Mouse (Mus musculus): Measurements from ENCODE around the gene Ppp1r3d. TPM values are rescaled to one million over a fixed set of nuclear protein-coding genes. Genes with fewer than 3 reads are reported as not detected.
A peak's percentile ranks its signal among the peaks of the same experiment; 100 is the strongest.

Gene Ppp1r3d
- polyA plus RNA-seq, 1 experiment: 5.2 TPM

DNA sequence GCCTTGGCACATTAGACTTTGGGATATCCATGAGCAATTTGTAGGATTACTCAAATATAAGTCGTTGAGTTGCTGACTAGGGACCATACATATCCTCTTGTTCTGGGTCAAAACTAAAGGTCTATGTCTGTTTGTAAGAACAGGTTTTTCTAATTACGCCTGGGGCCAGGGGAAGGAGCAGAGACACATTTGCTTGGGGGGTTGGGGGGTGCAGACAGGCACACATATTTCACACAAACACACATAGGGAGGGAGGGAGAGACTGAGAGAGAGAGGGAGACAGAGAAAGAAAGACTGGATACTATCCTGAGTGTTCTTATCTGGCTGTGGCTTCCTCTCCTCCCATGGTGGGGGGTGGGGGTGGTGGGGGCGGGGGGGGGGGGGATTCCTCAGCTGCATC is 7.9 kb upstream of the Ppp1r3d start:
- Histone ChIP-seq H3K4me1 (ENCODE audit: control insufficient read depth, insufficient read depth, low read length) (no peaks in the 10 kb centered on the region; the same call in 1 of the 2 replicates), H3K4me3 (replicated peaks; ENCODE audit: control insufficient read depth, low read depth, low read length) (no peak overlapping the region), H3K27ac (ENCODE audit: control insufficient read depth, insufficient read depth, low read depth, low read length, poor library complexity) (no peak overlapping the region)
- WGBS: 53% methylated on average over 3 of the region's 3 CpGs
- TF ChIP-seq POLR2A (IDR thresholded peaks at IDR 0.05; ENCODE audit: borderline replicate concordance, control insufficient read depth, low read depth, low read length): no peak

- Histone ChIP-seq H3K27ac (ENCODE audit: control insufficient read depth, insufficient read depth, low read depth, low read length, poor library complexity) (no peak overlapping the region), H3K4me1 (ENCODE audit: control insufficient read depth, insufficient read depth, low read length) (no peaks in the 10 kb centered on the region; the same call in 1 of the 2 replicates), H3K4me3 (replicated peaks; ENCODE audit: control insufficient read depth, low read depth, low read length) (no peak overlapping the region)
- 83% methylated on average over 6 of the region's 6 CpGs for WGBS
- TF ChIP-seq POLR2A (IDR thresholded peaks at IDR 0.05; ENCODE audit: borderline replicate concordance, control insufficient read depth, low read depth, low read length) (no peak), CTCF (IDR thresholded peaks at IDR 0.05; ENCODE audit: control insufficient read depth, insufficient read depth, low read length) (no peak)
Measured at GRCm38 (mm10) chr2:178421603-178422002, 7.3 kb upstream of the Ppp1r3d start.

DNA sequence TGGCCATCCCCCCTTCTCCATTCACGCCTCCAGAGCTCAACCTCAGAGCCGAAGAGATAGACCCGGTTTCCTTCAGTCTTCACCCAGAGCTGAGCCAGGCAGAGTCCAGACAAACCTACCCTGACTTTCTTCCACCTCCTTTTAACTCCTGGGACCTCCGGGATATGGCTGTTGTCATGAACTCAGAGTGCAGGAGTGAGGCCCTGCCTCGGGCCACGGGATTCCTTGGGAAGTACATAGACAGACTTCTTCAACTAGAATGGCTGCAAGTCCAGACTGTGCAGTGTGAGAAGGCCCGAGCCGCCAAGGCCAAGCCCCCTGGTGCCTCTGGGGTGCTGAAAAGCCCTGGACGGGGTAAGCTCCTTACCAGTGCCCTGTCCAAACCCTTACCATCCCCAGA is 6.3 kb upstream of the Ppp1r3d start:
- TF ChIP-seq POLR2A (IDR thresholded peaks at IDR 0.05; ENCODE audit: borderline replicate concordance, control insufficient read depth, low read depth, low read length) (no peak), CTCF (IDR thresholded peaks at IDR 0.05; ENCODE audit: control insufficient read depth, insufficient read depth, low read length) (no peak)
- Histone ChIP-seq H3K27ac (ENCODE audit: control insufficient read depth, insufficient read depth, low read depth, low read length, poor library complexity) (no peak overlapping the region), H3K4me3 (replicated peaks; ENCODE audit: control insufficient read depth, low read depth, low read length) (no peak overlapping the region), H3K4me1 (ENCODE audit: control insufficient read depth, insufficient read depth, low read length) (no peaks in the 10 kb centered on the region; the same call in 1 of the 2 replicates)
- 81% methylated on average over 9 of the region's 9 CpGs for WGBS

DNA sequence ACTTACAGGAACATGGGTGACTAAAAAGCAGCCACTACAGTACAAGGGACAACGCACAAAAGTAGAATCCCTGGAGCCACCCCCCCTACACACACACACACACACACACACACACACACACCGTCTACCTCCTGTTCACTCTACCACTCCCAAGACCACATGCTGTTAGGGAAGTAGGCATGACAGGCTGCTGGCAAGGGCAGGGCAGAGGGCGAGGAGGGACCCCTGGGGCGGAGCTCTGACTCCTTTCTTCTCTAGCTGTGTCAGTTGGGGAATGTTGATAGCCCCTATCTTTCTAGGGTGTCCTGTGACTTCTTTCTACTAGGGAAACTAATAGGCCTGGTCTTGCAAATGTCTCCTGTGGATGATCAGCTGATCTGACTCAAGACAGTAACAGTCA is 2.7 kb upstream of the Ppp1r3d start:
- Histone ChIP-seq H3K27ac (ENCODE audit: control insufficient read depth, insufficient read depth, low read depth, low read length, poor library complexity) (peak overlapping the region; percentile 68), H3K4me1 (ENCODE audit: control insufficient read depth, insufficient read depth, low read length) (peaks cover 2% of the 10 kb centered on the region), H3K4me3 (replicated peaks; ENCODE audit: control insufficient read depth, low read depth, low read length) (no peak overlapping the region)
- 28% methylated on average over 4 of the region's 4 CpGs for WGBS
- TF ChIP-seq CTCF (IDR thresholded peaks at IDR 0.05; ENCODE audit: control insufficient read depth, insufficient read depth, low read length) (no peak), POLR2A (IDR thresholded peaks at IDR 0.05; ENCODE audit: borderline replicate concordance, control insufficient read depth, low read depth, low read length) (no peak)

DNA sequence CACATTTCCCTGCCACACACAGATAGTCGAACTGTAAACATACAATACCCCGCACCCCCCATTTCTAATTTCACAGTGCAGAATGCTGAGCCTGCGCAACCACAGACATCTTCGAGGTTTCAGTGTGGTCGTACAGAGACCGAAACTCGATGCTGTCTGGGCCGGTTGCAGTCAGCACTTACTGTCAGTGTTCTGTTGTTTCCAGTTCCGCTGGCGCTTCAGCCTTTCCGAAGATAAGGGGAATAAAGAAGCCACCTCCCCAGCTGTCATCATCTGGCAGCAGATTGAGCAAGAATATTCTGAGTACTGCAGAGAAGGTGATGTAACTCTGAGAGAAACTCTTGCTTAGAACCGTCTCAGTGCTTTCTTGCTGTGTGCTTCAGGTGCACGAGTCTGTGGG is 2.2 kb upstream of the Ppp1r3d start:
- TF ChIP-seq POLR2A (IDR thresholded peaks at IDR 0.05; ENCODE audit: borderline replicate concordance, control insufficient read depth, low read depth, low read length): no peak
- TF ChIP-seq CTCF (IDR thresholded peaks at IDR 0.05; ENCODE audit: control insufficient read depth, insufficient read depth, low read length): no peak
- H3K4me3 ChIP-seq (replicated peaks; ENCODE audit: control insufficient read depth, low read depth, low read length): peak overlapping the region; percentile 66
- H3K4me1 ChIP-seq (ENCODE audit: control insufficient read depth, insufficient read depth, low read length): peaks cover 2% of the 10 kb centered on the region
- 22% methylated on average over 13 of the region's 13 CpGs for WGBS
- peak overlapping the region; percentile 89 for H3K27ac ChIP-seq (ENCODE audit: control insufficient read depth, insufficient read depth, low read depth, low read length, poor library complexity)

DNA sequence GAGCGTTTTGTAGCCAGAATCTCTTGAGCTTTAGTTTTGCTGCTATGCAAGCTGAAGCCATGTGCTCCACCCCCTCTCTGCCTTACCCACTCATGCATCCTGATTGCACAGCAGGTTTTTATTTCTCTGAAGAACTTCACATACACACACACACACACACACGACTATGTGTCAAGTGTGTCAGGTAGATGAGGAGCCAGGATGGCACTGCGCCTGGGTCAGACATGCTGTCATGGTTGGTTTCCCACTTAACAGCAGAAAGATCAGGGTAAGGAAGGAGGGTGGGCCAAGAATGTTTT is 827 bp upstream of the Ppp1r3d start:
- peak overlapping the region; percentile 73 for H3K4me3 ChIP-seq (replicated peaks; ENCODE audit: control insufficient read depth, low read depth, low read length)
- H3K4me1 ChIP-seq (ENCODE audit: control insufficient read depth, insufficient read depth, low read length): peaks cover 2% of the 10 kb centered on the region
- WGBS: 34% methylated on average over 3 of the region's 3 CpGs
- H3K27ac ChIP-seq (ENCODE audit: control insufficient read depth, insufficient read depth, low read depth, low read length, poor library complexity): no peak overlapping the region
- TF ChIP-seq CTCF (IDR thresholded peaks at IDR 0.05; ENCODE audit: control insufficient read depth, insufficient read depth, low read length): no peak
- TF ChIP-seq POLR2A (IDR thresholded peaks at IDR 0.05; ENCODE audit: borderline replicate concordance, control insufficient read depth, low read depth, low read length): no peak

- WGBS: 21% methylated on average over 75 of the region's 75 CpGs
- Histone ChIP-seq H3K4me1 (ENCODE audit: control insufficient read depth, insufficient read depth, low read length) (peaks cover 2% of the 10 kb centered on the region), H3K4me3 (replicated peaks; ENCODE audit: control insufficient read depth, low read depth, low read length) (peak overlapping the region; percentile 81), H3K27ac (ENCODE audit: control insufficient read depth, insufficient read depth, low read depth, low read length, poor library complexity) (peak overlapping the region; percentile 97)
- peak; percentile 13; the same call in 1 of the 2 replicates for TF ChIP-seq POLR2A (IDR thresholded peaks at IDR 0.05; ENCODE audit: borderline replicate concordance, control insufficient read depth, low read depth, low read length)
- no peak for TF ChIP-seq CTCF (IDR thresholded peaks at IDR 0.05; ENCODE audit: control insufficient read depth, insufficient read depth, low read length)
Measured at GRCm38 (mm10) chr2:178413481-178414260, 601 bp downstream of the Ppp1r3d start.

- H3K4me3 ChIP-seq (replicated peaks; ENCODE audit: control insufficient read depth, low read depth, low read length): peak overlapping the region; percentile 81
- TF ChIP-seq POLR2A (IDR thresholded peaks at IDR 0.05; ENCODE audit: borderline replicate concordance, control insufficient read depth, low read depth, low read length) (no peak), CTCF (IDR thresholded peaks at IDR 0.05; ENCODE audit: control insufficient read depth, insufficient read depth, low read length) (no peak)
- 80% methylated on average over 13 of the region's 13 CpGs for WGBS
- H3K27ac ChIP-seq (ENCODE audit: control insufficient read depth, insufficient read depth, low read depth, low read length, poor library complexity): no peak overlapping the region
- H3K4me1 ChIP-seq (ENCODE audit: control insufficient read depth, insufficient read depth, low read length): peaks cover 2% of the 10 kb centered on the region
Measured at GRCm38 (mm10) chr2:178413081-178413480, 1.2 kb downstream of the Ppp1r3d start.

DNA sequence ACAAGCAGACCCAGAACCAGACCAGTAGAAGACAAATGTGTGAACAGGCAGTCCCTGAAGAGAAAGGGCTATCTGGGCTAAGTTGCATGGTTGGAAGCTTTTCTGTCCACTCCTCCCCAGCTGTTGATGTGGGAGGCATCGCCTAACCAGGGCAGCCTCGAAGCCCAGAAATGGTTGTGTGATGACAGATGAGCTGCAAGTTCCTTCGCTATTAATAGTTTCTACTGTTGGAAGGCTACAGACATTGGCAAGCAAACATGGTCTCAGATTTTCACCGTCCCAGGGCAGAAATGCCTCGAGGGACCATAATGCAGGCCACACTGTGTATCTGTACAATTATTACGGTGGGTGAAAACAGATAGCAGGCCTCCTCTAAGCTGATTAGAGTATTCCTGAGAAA is 1.7 kb downstream of the Ppp1r3d start:
- Histone ChIP-seq H3K4me1 (ENCODE audit: control insufficient read depth, insufficient read depth, low read length) (peaks cover 2% of the 10 kb centered on the region), H3K4me3 (replicated peaks; ENCODE audit: control insufficient read depth, low read depth, low read length) (no peak overlapping the region), H3K27ac (ENCODE audit: control insufficient read depth, insufficient read depth, low read depth, low read length, poor library complexity) (no peak overlapping the region)
- WGBS: 65% methylated on average over 6 of the region's 6 CpGs
- TF ChIP-seq POLR2A (IDR thresholded peaks at IDR 0.05; ENCODE audit: borderline replicate concordance, control insufficient read depth, low read depth, low read length): no peak
- no peak for TF ChIP-seq CTCF (IDR thresholded peaks at IDR 0.05; ENCODE audit: control insufficient read depth, insufficient read depth, low read length)
